Mouse (Mus musculus) spleen, adult 18-20 months (tissue): ENCODE data around the gene Ciart.
"Not testable (repeated sequence)": the region's sequence is repeated elsewhere in the genome, so short reads cannot be mapped to it uniquely, and the experiment has no call there.

Experiments
- DNase-seq, 2 experiments: peaks; one replicate each; pipeline ENCODE4 v3.0.0; 2022; ENCODE audit warnings: mixed read lengths in 2 of 2

Ciart gene

GRCm38 (mm10) chr3:95901616-95902372 is 19.7 kb upstream of the Ciart start:
- no peak for DNase-seq

- no peak for DNase-seq
These were observed 17.9 kb upstream of the Ciart start for GRCm38 (mm10) chr3:95899800-95900524.

DNA sequence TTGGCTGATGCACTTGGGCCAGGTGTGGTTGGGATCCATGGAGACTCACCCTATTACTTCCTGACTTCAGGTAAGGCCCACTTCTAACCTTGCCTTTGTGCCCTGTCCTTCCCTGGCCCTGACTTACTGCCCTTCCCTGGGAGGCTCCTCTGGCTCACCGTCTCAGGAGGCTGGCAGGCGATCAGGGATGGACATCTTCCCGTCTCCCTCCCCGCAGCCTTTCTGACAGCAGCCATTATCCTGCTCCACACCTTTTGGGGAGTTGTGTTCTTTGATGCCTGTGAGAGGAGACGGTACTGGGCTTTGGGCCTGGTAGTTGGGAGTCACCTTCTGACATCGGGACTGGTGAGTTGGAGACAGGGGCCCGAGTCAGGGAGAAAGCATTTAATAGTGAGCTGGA is 13.4 kb upstream of the Ciart start:
- DNase-seq: not testable (repeated sequence)

- no peak for DNase-seq
These were observed 12.5 kb upstream of the Ciart start for GRCm38 (mm10) chr3:95894317-95895160.

DNA sequence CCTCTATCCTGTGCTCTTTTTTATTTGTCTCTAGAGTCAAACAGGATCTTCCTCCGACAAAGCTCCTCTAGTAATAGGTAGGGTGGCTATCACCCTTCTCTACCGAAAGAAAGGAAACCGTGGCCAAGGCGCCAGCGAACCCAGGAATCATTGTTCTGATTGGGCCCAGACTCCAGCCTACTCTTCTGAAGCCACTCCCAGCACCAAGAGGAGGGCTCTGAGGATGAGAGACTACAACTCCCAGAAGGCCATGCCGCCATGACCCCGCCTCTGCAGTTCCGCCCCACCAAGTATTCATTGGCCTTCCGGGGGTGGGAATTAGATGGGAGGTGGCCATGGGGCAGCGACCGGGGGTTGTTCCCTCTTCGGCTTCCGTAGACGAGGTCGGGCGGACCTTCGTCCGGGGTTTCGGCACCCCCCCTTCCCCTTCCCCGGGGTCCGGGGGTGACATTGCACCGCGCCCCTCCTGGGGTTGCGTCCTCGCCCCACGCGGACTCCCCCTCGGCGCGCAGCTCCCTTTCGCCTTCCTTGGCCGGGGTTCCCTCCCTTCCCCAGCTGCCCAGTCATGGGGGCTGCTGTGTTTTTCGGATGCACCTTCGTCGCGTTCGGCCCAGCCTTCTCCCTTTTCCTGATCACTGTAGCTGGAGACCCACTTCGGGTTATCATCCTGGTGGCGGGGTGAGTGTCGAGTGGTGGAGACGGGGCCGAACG is 11.7 kb upstream of the Ciart start, which contains the start of gene Aph1a:
Gene Aph1a, plus strand, starts transcription at position 364 of the 711 bp plus-strand sequence.
- peak; percentile 90 to 95 for DNase-seq

GRCm38 (mm10) chr3:95893126-95893525 is 11.1 kb upstream of the Ciart start:
- no peak for DNase-seq

DNA sequence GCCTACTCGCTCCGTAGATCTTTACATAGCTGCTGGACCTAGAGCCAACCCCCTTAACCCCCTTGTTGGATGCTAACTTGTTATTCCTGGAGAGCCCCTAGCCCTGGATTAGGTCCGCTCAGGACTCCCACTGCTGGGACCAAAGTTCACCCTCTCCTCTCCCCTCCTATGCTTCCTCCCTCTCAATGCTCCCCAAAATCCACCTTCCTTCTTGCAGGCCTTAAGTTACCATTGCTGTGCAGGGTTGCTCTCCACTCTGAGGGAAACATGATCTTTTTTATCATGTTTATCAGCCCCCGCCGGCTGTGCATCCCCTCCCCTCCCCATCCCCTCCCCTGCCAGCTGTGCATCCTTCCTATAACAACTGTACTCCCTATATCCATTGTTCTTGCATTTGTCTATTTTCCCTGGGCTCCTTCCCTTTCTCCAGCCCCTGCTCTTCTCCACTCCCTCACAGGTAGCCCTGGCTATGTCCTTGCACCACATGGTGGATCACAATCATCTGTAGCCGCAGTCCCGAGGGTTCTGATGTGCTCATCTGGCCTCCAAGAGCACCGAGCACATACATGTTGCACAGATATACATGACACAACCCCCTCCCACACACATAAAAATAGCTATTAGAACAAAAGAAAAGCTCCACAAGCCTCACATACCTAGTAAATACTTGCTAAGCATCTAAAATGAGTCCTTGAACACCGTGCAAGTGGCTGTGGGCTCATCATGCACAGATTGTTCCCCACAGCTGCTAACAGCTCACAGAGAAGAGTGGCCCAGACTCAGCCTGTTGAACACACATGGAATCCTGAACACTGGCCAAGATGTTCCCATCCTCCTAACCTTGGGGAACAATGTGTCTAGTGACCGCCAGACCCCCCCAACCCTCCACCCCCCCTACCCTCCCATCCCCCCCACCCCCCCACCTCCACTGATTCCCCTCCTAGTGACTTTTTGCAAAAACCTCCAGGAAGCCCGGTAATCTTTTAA is 10.3 kb upstream of the Ciart start:
- DNase-seq: no peak

DNA sequence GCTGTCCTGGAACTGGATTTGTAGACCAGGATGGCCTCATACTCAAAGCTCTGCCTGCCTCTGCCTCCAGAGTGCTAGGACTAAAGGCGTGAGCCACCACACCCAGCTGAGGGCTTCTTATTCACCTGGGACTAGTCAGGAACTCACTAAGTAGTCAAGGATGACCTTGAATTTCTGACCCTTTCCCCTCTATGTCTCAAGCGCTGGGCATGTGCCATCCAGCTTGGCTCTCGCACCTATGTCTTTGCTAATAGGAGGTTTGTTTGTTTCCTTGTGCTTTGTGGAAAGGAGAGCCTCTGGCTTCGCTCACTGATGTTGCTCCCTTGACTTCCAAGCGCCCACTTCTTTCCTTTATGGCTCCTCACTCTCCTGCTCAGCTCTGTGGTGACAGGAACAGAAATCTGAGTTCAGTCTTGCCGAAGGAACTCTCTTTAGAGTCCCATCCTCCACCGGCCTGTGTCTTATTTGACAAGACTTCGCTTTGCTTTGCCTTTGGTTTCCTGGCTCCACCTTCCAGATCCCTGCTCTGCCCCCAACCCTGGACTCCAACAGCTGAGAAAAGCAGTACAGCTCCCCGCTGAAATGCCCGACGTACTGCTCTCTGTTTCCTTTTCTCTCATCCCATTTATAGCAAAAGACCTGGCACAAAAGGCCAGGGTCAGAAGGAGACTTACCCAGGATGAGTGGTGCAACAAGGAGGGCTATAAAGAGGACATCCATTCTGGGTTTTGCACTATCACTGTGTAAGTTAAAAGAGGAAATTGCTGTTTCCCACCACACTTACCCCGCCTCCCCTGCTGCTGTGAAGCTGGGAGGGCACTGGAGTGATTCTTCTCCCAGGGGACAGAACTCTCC is 9.4 kb upstream of the Ciart start, which contains the start of gene BC028528:
Gene BC028528, minus strand, starts transcription at position 795 of the 855 bp plus-strand sequence.
- peak; percentile 60 to 64 for DNase-seq

GRCm38 (mm10) chr3:95889664-95890063 is 7.6 kb upstream of the Ciart start:
- no peak for DNase-seq

GRCm38 (mm10) chr3:95887596-95887995 is 5.5 kb upstream of the Ciart start:
- DNase-seq: no peak

GRCm38 (mm10) chr3:95884400-95884799 is 2.3 kb upstream of the Ciart start:
- DNase-seq: no peak

DNA sequence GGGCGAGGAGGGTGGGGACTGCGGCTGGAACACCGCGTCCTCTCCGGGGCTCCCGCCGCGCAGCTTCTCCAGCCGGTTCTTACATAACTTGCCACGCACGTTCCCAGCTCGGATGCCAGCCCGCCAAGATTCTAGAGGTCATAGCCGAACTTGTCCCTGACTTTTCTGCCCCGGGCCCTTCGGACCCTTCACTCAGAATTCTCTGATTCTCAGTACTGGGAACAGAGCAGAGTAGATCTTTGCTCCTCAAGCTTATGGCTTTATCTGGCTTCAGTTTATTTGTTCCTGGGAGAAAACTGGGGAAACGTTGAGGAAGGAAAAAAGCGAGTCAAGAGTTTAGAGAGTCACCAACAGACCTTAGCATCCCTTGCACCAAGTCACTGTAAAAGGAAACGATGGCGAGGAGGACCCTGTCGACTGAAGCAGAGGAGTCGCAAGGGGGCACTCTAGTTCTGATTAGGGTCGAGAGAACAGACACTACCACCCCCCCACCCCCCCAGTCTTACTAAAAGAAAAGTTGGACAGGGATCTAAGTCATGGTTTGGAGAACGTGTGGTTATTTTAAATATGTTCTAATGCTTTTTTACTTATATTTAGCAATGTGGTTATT is 870 bp upstream of the Ciart start:
- DNase-seq: peak; percentile 35 to 70

- no peak for DNase-seq
These were observed 3.0 kb downstream of the Ciart start for GRCm38 (mm10) chr3:95879063-95879462.

- no peak for DNase-seq
These were observed 10.0 kb downstream of the Ciart start for GRCm38 (mm10) chr3:95872048-95872447.

GRCm38 (mm10) chr3:95871392-95871867 is 10.6 kb downstream of the Ciart start, which contains the start of gene Mrps21:
Gene Mrps21, minus strand, starts transcription at chr3:95871519.
- peak; percentile 75 for DNase-seq

- no peak for DNase-seq
These were observed 11.1 kb downstream of the Ciart start for GRCm38 (mm10) chr3:95870976-95871375.

GRCm38 (mm10) chr3:95867408-95867807 is 14.6 kb downstream of the Ciart start:
- no peak for DNase-seq

GRCm38 (mm10) chr3:95866071-95866470 is 16.0 kb downstream of the Ciart start:
- DNase-seq: no peak

DNA sequence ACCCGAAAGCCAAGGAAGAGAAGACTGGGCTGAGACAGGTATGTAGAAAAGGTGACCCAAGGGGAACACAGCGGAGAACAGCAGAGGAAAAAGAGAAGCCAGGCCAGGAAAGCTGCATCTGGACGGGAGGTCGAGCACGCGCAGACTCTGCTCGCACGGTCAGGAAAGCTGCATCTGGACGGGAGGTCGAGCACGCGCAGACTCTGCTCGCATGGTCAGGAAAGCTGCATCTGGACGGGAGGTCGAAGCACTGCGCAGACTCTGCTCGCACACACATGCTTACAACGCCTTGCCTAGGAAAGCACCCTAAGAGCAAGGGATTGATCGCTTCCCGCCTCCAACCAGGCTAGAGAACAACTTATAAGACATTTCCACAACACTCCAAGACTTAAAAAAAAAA is 16.5 kb downstream of the Ciart start:
- no peak for DNase-seq
